Mouse (Mus musculus): ENCODE data around the gene Msmp. TPM values are rescaled to one million over a fixed set of nuclear protein-coding genes. Genes with fewer than 3 reads are reported as not detected.

Msmp gene
- 0.77 and 2.1 TPM in 2 replicates for polyA plus RNA-seq (2015; fragmentation: Nextera tagmentation; extraction: Ambion mirVana)

GRCm38 (mm10) chr4:43584444-43585416 lies at the start of gene Msmp:
TSS of gene Msmp (minus strand) at chr4:43584494.
- ATAC-seq, result no peak
- 72% methylated on average over 12 of the region's 12 CpGs for WGBS
- Histone ChIP-seq H3K4me2 (replicated peaks) (no peak within 1 kb of the TSS), H3K27ac (no peak within 1 kb of the TSS), H3K9ac (replicated peaks) (no peak within 1 kb of the TSS), H3K9me3 (no peaks in the 10 kb centered on the region), H3K36me3 (peaks cover 50% of the 10 kb centered on the region), H3K4me1 (replicated peaks) (peaks cover 6% of the 10 kb centered on the region), H3K4me3 (replicated peaks) (no peak within 1 kb of the TSS), H3K27me3 (no peaks in the 10 kb centered on the region)

DNA sequence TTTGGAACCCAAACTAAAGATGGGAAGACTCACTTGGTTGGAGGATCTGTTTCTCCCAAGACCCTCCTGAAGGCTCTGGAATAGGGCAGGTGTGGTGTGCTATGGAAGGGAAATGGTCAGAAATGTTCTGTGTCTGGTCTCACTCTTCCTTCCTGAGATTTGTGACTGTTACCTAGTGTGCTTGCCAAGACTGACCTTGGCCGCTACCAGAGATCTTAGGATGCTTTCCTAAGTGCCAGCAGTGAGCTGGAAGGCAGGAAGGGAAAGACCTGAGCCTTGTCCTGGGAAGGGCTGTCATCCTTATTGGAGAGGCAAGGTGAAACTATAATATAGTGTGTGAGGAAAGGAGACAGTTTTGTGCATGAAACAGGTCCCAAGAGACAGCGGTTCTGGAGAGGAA lies 49.4 kb upstream of the Msmp start:
- 97% methylated on average over 2 of the region's 2 CpGs for WGBS
- Histone ChIP-seq H3K9ac (replicated peaks) (no peak overlapping the region), H3K27ac (no peak overlapping the region), H3K27me3 (no peaks in the 10 kb centered on the region; the same call in 1 of the 2 replicates), H3K4me2 (replicated peaks) (peak overlapping the region; percentile 90), H3K4me3 (replicated peaks) (no peak overlapping the region), H3K4me1 (replicated peaks) (peaks cover 38% of the 10 kb centered on the region), H3K9me3 (no peaks in the 10 kb centered on the region), H3K36me3 (no peaks in the 10 kb centered on the region)
- no peak for ATAC-seq

DNA sequence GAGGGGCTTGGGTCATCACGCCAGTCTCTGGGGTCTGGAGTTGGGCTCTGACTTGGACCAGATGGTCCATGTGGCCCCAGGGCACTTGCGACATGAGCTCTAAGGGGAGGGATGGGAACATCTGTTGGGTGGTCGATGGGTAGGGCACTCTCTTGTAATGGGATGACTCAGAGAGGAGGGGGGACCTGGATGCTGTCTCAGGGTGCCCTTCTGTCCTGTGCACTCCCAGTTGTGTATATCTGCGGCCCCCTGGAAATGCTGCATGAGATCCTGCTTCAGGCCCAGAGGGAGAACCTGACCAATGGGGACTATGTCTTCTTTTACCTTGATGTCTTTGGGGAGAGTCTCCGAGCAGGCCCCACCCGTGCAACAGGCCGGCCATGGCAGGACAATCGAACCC lies 49.0 kb upstream of the Msmp start:
- H3K9me3 ChIP-seq, result no peaks in the 10 kb centered on the region
- no peaks in the 10 kb centered on the region; the same call in 1 of the 2 replicates for H3K27me3 ChIP-seq
- no peak overlapping the region for H3K9ac ChIP-seq (replicated peaks)
- 76% methylated on average over 8 of the region's 8 CpGs for WGBS
- H3K4me1 ChIP-seq (replicated peaks), result peaks cover 38% of the 10 kb centered on the region
- H3K4me2 ChIP-seq (replicated peaks), result peak overlapping the region; percentile 90
- no peaks in the 10 kb centered on the region for H3K36me3 ChIP-seq
- no peak for ATAC-seq
- H3K4me3 ChIP-seq (replicated peaks), result 0 out of 2 replicates have a peak overlapping the region, but pooled peaks have one; percentile 63
- H3K27ac ChIP-seq, result no peak overlapping the region

- Histone ChIP-seq H3K4me3 (replicated peaks) (peak overlapping the region; percentile 63), H3K9me3 (no peaks in the 10 kb centered on the region), H3K4me2 (replicated peaks) (peak overlapping the region; percentile 90), H3K27me3 (no peaks in the 10 kb centered on the region; the same call in 1 of the 2 replicates), H3K4me1 (replicated peaks) (peaks cover 38% of the 10 kb centered on the region), H3K36me3 (no peaks in the 10 kb centered on the region), H3K27ac (peak overlapping the region; percentile 85), H3K9ac (replicated peaks) (peak overlapping the region; percentile 95)
- peak; percentile 28; the same call in 1 of the 2 replicates for ATAC-seq
- 42% methylated on average over 42 of the region's 42 CpGs for WGBS
Measured at GRCm38 (mm10) chr4:43631956-43632920, 47.9 kb upstream of the Msmp start.

DNA sequence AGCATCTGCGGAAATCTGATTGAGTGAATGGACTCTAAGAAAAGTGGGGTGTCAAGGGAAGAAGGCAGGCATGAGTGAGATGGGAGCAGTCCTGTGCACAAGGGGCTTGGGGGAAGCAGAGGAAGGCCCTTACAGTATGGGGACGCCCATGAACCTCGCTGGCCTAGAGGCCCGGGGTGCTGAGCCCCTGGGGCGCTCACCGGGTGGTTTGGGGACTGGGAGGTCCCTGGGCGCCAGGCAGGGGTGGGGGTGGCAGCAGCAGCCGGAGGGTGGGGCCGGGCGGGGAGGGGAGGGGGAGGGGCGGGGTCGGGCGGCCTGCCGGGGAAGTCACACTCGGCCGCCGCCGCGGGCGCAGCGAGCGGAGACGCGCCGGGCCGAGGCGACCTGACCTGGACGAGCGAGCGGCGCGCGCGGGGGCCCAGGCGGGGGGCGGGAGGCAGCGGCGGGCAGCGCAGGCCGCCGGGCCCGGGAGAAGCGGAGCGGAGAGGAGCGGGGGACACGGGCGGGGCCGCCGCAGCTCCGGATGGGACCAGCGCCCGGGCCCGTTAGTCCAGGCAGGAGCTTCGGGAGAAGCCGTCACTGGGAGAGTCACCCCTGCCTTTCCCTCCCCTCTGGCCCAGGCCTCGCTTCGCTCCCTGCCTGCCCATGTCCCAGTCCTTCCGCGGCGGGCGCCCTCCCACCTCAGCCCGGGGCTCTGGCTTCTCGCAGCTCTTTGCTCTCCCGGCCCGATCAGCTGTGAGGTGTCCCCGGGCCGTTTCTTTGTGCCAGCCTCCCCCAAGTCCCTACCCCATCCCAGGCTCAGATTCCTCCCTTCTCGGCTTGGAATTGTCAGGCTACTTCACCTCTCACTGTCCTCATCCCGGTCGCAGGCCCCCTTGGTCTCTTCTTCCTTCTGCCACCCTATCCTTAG lies 47.0 kb upstream of the Msmp start, which contains the start of gene Npr2:
TSS of gene Npr2 (plus strand) at position 890 of the 910 bp plus-strand sequence.
- peaks cover 38% of the 10 kb centered on the region for H3K4me1 ChIP-seq (replicated peaks)

GRCm38 (mm10) chr4:43630671-43631045 lies 46.4 kb upstream of the Msmp start:
- peak; percentile 11; the same call in 1 of the 2 replicates for ATAC-seq
- 14% methylated on average over 5 of the region's 5 CpGs for WGBS
- Histone ChIP-seq H3K4me2 (replicated peaks) (peak overlapping the region; percentile 90), H3K4me3 (replicated peaks) (peak overlapping the region; percentile 63), H3K4me1 (replicated peaks) (peaks cover 38% of the 10 kb centered on the region), H3K9ac (replicated peaks) (no peak overlapping the region; the same call in 1 of the 2 replicates), H3K36me3 (no peaks in the 10 kb centered on the region), H3K9me3 (no peaks in the 10 kb centered on the region), H3K27me3 (no peaks in the 10 kb centered on the region; the same call in 1 of the 2 replicates), H3K27ac (peak overlapping the region; percentile 85)

More for the DNA sequence above, 47.0 kb upstream of the Msmp start, which contains the start of gene Npr2:
- no peaks in the 10 kb centered on the region for H3K9me3 ChIP-seq
- peak within 1 kb of the TSS; percentile 95 for H3K9ac ChIP-seq (replicated peaks)
- peak within 1 kb of the TSS; percentile 85 for H3K27ac ChIP-seq
- peak; percentile 75 for ATAC-seq
- H3K27me3 ChIP-seq, result no peaks in the 10 kb centered on the region; the same call in 1 of the 2 replicates
- H3K4me2 ChIP-seq (replicated peaks), result peak within 1 kb of the TSS; percentile 90
- peak within 1 kb of the TSS; percentile 63 for H3K4me3 ChIP-seq (replicated peaks)
- no peaks in the 10 kb centered on the region for H3K36me3 ChIP-seq
- under 1% methylated on average over 63 of the region's 70 CpGs for WGBS

- peak overlapping the region; percentile 85 for H3K27ac ChIP-seq
- peaks cover 38% of the 10 kb centered on the region for H3K4me1 ChIP-seq (replicated peaks)
- no peak overlapping the region for H3K4me3 ChIP-seq (replicated peaks)
- no peaks in the 10 kb centered on the region; the same call in 1 of the 2 replicates for H3K27me3 ChIP-seq
- peak overlapping the region; percentile 90 for H3K4me2 ChIP-seq (replicated peaks)
- ATAC-seq, result peak; percentile 66
- no peaks in the 10 kb centered on the region for H3K36me3 ChIP-seq
- H3K9ac ChIP-seq (replicated peaks), result 0 out of 2 replicates have a peak overlapping the region, but pooled peaks have one; percentile 23
- 0% methylated on average over 5 of the region's 5 CpGs for WGBS
- peaks cover 5% of the 10 kb centered on the region for H3K9me3 ChIP-seq
Measured at GRCm38 (mm10) chr4:43630030-43630581, 45.8 kb upstream of the Msmp start.

DNA sequence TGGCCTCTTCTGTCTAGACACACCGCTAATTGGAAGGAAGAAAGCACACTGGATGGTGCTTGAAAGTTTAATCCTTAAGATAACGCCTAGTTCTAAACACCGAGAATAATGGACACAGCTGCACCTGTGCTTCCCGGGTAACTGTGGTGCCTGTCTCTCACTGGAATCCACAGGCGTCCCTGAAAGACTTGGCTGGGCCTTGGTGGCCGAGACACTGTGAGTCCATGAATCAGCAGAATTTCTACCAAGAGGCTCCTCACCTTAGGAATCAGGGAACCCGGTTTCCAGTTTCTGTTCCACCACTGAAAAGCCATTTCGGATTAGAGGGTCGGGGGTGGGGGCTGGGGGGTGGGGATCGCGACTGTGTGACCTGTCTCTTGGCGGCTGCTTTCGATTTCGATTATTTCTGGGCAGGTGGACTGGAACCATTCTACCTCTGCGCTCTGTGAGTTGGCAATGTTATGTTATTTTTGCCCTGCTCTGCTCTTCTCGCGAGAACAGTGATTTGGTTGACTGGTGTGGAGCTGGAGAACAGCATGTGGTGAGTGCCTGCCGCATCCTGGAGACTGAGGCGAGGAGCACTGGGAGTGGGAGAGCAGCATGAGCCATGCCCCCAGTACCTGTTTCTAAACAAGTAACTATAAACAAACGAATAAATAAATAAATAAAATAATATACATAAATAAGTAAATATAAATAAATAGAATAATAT lies 45.0 kb upstream of the Msmp start:
- ATAC-seq, result peak; percentile 56; the same call in 1 of the 2 replicates
- H3K4me2 ChIP-seq (replicated peaks), result 0 out of 2 replicates have a peak overlapping the region, but pooled peaks have one; percentile 19
- WGBS, result 35% methylated on average over 20 of the region's 20 CpGs

DNA sequence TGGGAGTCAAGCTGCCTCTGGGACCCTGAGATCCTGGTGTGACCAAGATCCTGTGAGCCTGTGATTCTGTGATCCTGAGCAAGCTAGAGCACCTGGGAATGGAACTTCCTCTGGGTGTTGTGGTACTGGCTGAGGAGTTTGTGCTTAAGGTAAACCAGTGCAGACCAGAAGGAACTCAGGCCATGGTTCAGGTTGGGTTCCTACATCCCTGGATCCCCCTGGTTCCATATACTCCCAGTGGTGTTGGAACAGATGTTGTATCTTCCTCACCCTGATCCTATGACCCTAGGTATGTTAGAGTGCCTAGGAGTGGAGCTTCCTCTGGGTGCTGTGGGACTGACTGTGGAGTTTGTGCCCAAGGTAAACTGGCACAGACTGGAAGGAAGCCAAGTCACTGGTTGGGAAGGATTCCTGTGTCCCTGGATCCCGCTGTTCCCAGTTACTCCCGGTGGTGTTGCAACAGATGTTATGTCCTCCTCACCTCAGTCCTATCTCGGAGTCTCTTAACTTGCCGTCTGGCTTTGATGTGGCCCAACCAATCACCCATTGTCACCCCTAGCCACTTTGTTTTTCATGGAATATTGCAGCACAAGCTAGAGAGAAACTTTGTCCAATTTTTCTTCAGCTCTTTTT lies 36.0 kb upstream of the Msmp start:
- Histone ChIP-seq H3K36me3 (no peaks in the 10 kb centered on the region), H3K9ac (replicated peaks) (no peak overlapping the region), H3K27ac (no peak overlapping the region), H3K4me3 (replicated peaks) (no peak overlapping the region), H3K27me3 (0 out of 2 replicates have a peak, but pooled peaks cover 4% of the 10 kb centered on the region), H3K4me2 (replicated peaks) (no peak overlapping the region), H3K9me3 (peaks cover 9% of the 10 kb centered on the region), H3K4me1 (replicated peaks) (no peaks in the 10 kb centered on the region)
- no peak for ATAC-seq
- 94% methylated on average over 4 of the region's 4 CpGs for WGBS

More for the DNA sequence above, 45.0 kb upstream of the Msmp start:
- H3K36me3 ChIP-seq, result no peaks in the 10 kb centered on the region
- H3K4me1 ChIP-seq (replicated peaks), result peaks cover 38% of the 10 kb centered on the region
- H3K27me3 ChIP-seq, result no peaks in the 10 kb centered on the region; the same call in 1 of the 2 replicates
- H3K9me3 ChIP-seq, result peaks cover 10% of the 10 kb centered on the region
- no peak overlapping the region for H3K27ac ChIP-seq
- no peak overlapping the region for H3K9ac ChIP-seq (replicated peaks)
- no peak overlapping the region for H3K4me3 ChIP-seq (replicated peaks)

Data from midbrain, embryonic 13.5 days (tissue).